Mouse (Mus musculus): ENCODE measurements around the gene Trp53tg5. TPM values are rescaled to one million over a fixed set of nuclear protein-coding genes. Genes with fewer than 3 reads are reported as not detected.

Trp53tg5 gene
- polyA plus RNA-seq, 1 experiment from 2014 or later, result not detected

GRCm38 (mm10) chr2:164500511-164500910, 27.0 kb upstream of the Trp53tg5 start:
- no peak for ATAC-seq (ENCODE audit: low read depth)
- Histone ChIP-seq H3K36me3 (ENCODE audit: control insufficient read depth, insufficient read depth) (peaks cover 38% of the 10 kb centered on the region), H3K4me3 (ENCODE audit: low read depth, low read length) (no peak overlapping the region), H3K9me3 (replicated peaks; ENCODE audit: control insufficient read depth, low read length) (peaks cover 4% of the 10 kb centered on the region; the same call in 1 of the 2 replicates), H3K4me2 (ENCODE audit: low read depth, low read length) (no peak overlapping the region), H3K27me3 (ENCODE audit: control insufficient read depth, insufficient read depth, low read depth, low read length) (no peaks in the 10 kb centered on the region), H3K9ac (ENCODE audit: low read depth, low read length) (no peak overlapping the region), H3K27ac (ENCODE audit: low read length) (no peak overlapping the region), H3K4me1 (ENCODE audit: control insufficient read depth, low read depth, low read length) (peaks cover 14% of the 10 kb centered on the region)
- WGBS (ENCODE audit: insufficient replicate concordance), result 85% methylated on average over 7 of the region's 7 CpGs

GRCm38 (mm10) chr2:164499317-164499716, 25.8 kb upstream of the Trp53tg5 start:
- ATAC-seq (ENCODE audit: low read depth), result no peak
- Histone ChIP-seq H3K36me3 (ENCODE audit: control insufficient read depth, insufficient read depth) (peaks cover 29% of the 10 kb centered on the region), H3K4me1 (ENCODE audit: control insufficient read depth, low read depth, low read length) (peaks cover 14% of the 10 kb centered on the region), H3K4me3 (ENCODE audit: low read depth, low read length) (no peak overlapping the region), H3K4me2 (ENCODE audit: low read depth, low read length) (no peak overlapping the region), H3K9me3 (replicated peaks; ENCODE audit: control insufficient read depth, low read length) (0 out of 2 replicates have a peak, but pooled peaks cover 2% of the 10 kb centered on the region), H3K9ac (ENCODE audit: low read depth, low read length) (no peak overlapping the region), H3K27ac (ENCODE audit: low read length) (no peak overlapping the region), H3K27me3 (ENCODE audit: control insufficient read depth, insufficient read depth, low read depth, low read length) (no peaks in the 10 kb centered on the region)
- WGBS (ENCODE audit: insufficient replicate concordance), result 61% methylated on average over 5 of the region's 5 CpGs

GRCm38 (mm10) chr2:164497691-164498268, 24.3 kb upstream of the Trp53tg5 start:
- H3K27ac ChIP-seq (ENCODE audit: low read length), result peak overlapping the region; percentile 10; the same call in 1 of the 2 replicates
- H3K4me3 ChIP-seq (ENCODE audit: low read depth, low read length), result peak overlapping the region; percentile 87
- H3K9me3 ChIP-seq (replicated peaks; ENCODE audit: control insufficient read depth, low read length), result no peaks in the 10 kb centered on the region
- peak overlapping the region; percentile 75 for H3K9ac ChIP-seq (ENCODE audit: low read depth, low read length)
- ATAC-seq (ENCODE audit: low read depth), result peak; percentile 45
- 4% methylated on average over 21 of the region's 21 CpGs for WGBS (ENCODE audit: insufficient replicate concordance)
- peaks cover 14% of the 10 kb centered on the region for H3K4me1 ChIP-seq (ENCODE audit: control insufficient read depth, low read depth, low read length)
- no peaks in the 10 kb centered on the region for H3K27me3 ChIP-seq (ENCODE audit: control insufficient read depth, insufficient read depth, low read depth, low read length)
- peaks cover 15% of the 10 kb centered on the region for H3K36me3 ChIP-seq (ENCODE audit: control insufficient read depth, insufficient read depth)
- peak overlapping the region; percentile 93 for H3K4me2 ChIP-seq (ENCODE audit: low read depth, low read length)

- H3K9ac ChIP-seq (ENCODE audit: low read depth, low read length), result peak within 1 kb of the TSS; percentile 75
- 4% methylated on average over 43 of the region's 43 CpGs for WGBS (ENCODE audit: insufficient replicate concordance)
- H3K27ac ChIP-seq (ENCODE audit: low read length), result peak within 1 kb of the TSS; percentile 59
- ATAC-seq (ENCODE audit: low read depth), result peak; percentile 96
- peak within 1 kb of the TSS; percentile 87 for H3K4me3 ChIP-seq (ENCODE audit: low read depth, low read length)
- peak within 1 kb of the TSS; percentile 93 for H3K4me2 ChIP-seq (ENCODE audit: low read depth, low read length)
- peaks cover 9% of the 10 kb centered on the region for H3K36me3 ChIP-seq (ENCODE audit: control insufficient read depth, insufficient read depth)
- peaks cover 14% of the 10 kb centered on the region for H3K4me1 ChIP-seq (ENCODE audit: control insufficient read depth, low read depth, low read length)
- no peaks in the 10 kb centered on the region for H3K27me3 ChIP-seq (ENCODE audit: control insufficient read depth, insufficient read depth, low read depth, low read length)
- H3K9me3 ChIP-seq (replicated peaks; ENCODE audit: control insufficient read depth, low read length), result no peaks in the 10 kb centered on the region
Measured at GRCm38 (mm10) chr2:164496847-164497690, 23.5 kb upstream of the Trp53tg5 start, which contains the start of gene Pigt. Gene Pigt, plus strand, starts transcription at chr2:164497520.

- no peak overlapping the region for H3K9ac ChIP-seq (ENCODE audit: low read depth, low read length)
- peak overlapping the region; percentile 93; the same call in 1 of the 2 replicates for H3K4me2 ChIP-seq (ENCODE audit: low read depth, low read length)
- H3K4me1 ChIP-seq (ENCODE audit: control insufficient read depth, low read depth, low read length), result peaks cover 14% of the 10 kb centered on the region
- H3K27ac ChIP-seq (ENCODE audit: low read length), result no peak overlapping the region
- ATAC-seq (ENCODE audit: low read depth), result no peak
- H3K4me3 ChIP-seq (ENCODE audit: low read depth, low read length), result no peak overlapping the region
- WGBS (ENCODE audit: insufficient replicate concordance), result 20% methylated on average over 1 of the region's 1 CpGs
- no peaks in the 10 kb centered on the region for H3K27me3 ChIP-seq (ENCODE audit: control insufficient read depth, insufficient read depth, low read depth, low read length)
- H3K36me3 ChIP-seq (ENCODE audit: control insufficient read depth, insufficient read depth), result peaks cover 5% of the 10 kb centered on the region
- H3K9me3 ChIP-seq (replicated peaks; ENCODE audit: control insufficient read depth, low read length), result no peaks in the 10 kb centered on the region
Measured at GRCm38 (mm10) chr2:164496331-164496730, 22.8 kb upstream of the Trp53tg5 start.

- 42% methylated on average over 2 of the region's 2 CpGs for WGBS (ENCODE audit: insufficient replicate concordance)
- H3K36me3 ChIP-seq (ENCODE audit: control insufficient read depth, insufficient read depth), result no peaks in the 10 kb centered on the region
Measured at GRCm38 (mm10) chr2:164494126-164494525, 20.6 kb upstream of the Trp53tg5 start.

GRCm38 (mm10) chr2:164487812-164488211, 14.3 kb upstream of the Trp53tg5 start:
- Histone ChIP-seq H3K36me3 (ENCODE audit: control insufficient read depth, insufficient read depth) (no peaks in the 10 kb centered on the region), H3K27ac (ENCODE audit: low read length) (no peak overlapping the region), H3K4me1 (ENCODE audit: control insufficient read depth, low read depth, low read length) (no peaks in the 10 kb centered on the region; the same call in 1 of the 2 replicates), H3K27me3 (ENCODE audit: control insufficient read depth, insufficient read depth, low read depth, low read length) (peaks cover 33% of the 10 kb centered on the region), H3K9me3 (replicated peaks; ENCODE audit: control insufficient read depth, low read length) (no peaks in the 10 kb centered on the region), H3K4me3 (ENCODE audit: low read depth, low read length) (no peak overlapping the region), H3K4me2 (ENCODE audit: low read depth, low read length) (no peak overlapping the region), H3K9ac (ENCODE audit: low read depth, low read length) (no peak overlapping the region)
- ATAC-seq (ENCODE audit: low read depth), result no peak
- WGBS (ENCODE audit: insufficient replicate concordance), result 62% methylated on average over 9 of the region's 9 CpGs

More at GRCm38 (mm10) chr2:164494126-164494525, 20.6 kb upstream of the Trp53tg5 start:
- no peaks in the 10 kb centered on the region for H3K9me3 ChIP-seq (replicated peaks; ENCODE audit: control insufficient read depth, low read length)
- ATAC-seq (ENCODE audit: low read depth), result no peak
- no peak overlapping the region for H3K4me3 ChIP-seq (ENCODE audit: low read depth, low read length)
- no peak overlapping the region for H3K27ac ChIP-seq (ENCODE audit: low read length)
- no peak overlapping the region for H3K9ac ChIP-seq (ENCODE audit: low read depth, low read length)
- no peaks in the 10 kb centered on the region for H3K27me3 ChIP-seq (ENCODE audit: control insufficient read depth, insufficient read depth, low read depth, low read length)
- peaks cover 14% of the 10 kb centered on the region for H3K4me1 ChIP-seq (ENCODE audit: control insufficient read depth, low read depth, low read length)
- no peak overlapping the region for H3K4me2 ChIP-seq (ENCODE audit: low read depth, low read length)

GRCm38 (mm10) chr2:164487115-164487527, 13.6 kb upstream of the Trp53tg5 start:
- Histone ChIP-seq H3K4me2 (ENCODE audit: low read depth, low read length) (peak overlapping the region; percentile 76), H3K27me3 (ENCODE audit: control insufficient read depth, insufficient read depth, low read depth, low read length) (peaks cover 33% of the 10 kb centered on the region), H3K27ac (ENCODE audit: low read length) (no peak overlapping the region), H3K9ac (ENCODE audit: low read depth, low read length) (peak overlapping the region; percentile 47; the same call in 1 of the 2 replicates), H3K4me1 (ENCODE audit: control insufficient read depth, low read depth, low read length) (no peaks in the 10 kb centered on the region; the same call in 1 of the 2 replicates), H3K4me3 (ENCODE audit: low read depth, low read length) (peak overlapping the region; percentile 62), H3K36me3 (ENCODE audit: control insufficient read depth, insufficient read depth) (no peaks in the 10 kb centered on the region), H3K9me3 (replicated peaks; ENCODE audit: control insufficient read depth, low read length) (no peaks in the 10 kb centered on the region)
- ATAC-seq (ENCODE audit: low read depth), result no peak
- 11% methylated on average over 11 of the region's 11 CpGs for WGBS (ENCODE audit: insufficient replicate concordance)
